In the genomic region with DNA sequence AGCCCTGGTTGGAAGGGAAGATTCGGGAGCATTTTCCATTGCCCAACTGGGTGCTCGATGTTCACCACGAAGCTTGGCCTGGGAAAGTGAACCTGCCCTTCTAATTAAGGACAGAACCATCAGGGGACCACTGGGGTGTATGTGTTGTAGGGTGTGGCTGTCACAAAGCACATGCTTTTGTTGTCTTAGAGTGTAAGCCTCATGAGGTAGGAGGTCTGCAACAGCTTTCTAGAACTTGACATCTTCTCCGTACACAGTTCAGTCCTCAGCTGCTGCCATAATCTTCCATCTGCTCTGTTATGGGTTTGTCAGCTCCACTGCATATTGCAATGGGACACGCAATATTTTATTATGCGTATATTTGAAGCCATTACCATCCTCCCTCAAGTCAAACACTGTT, we compare ENCODE assay signal across 19 mouse cellular contexts.
A peak's percentile ranks its signal among the peaks of the same experiment; 100 is the strongest.
DNase-seq lines count a peak whose midpoint lies in the region; ATAC-seq and TF ChIP-seq lines count a peak whose summit lies in the region.
"Had no signal": no experiment of that assay in that cellular context is flagged by ENCODE, and none has a peak within 500 bp of the region (broad histone marks: within the 10 kb centered on the region; RNA-seq: fewer than 3 reads in every experiment).

No protein-coding gene starts in this region.

- no peak for ATAC-seq in forebrain, postnatal 0 days
- peak; percentile 54; the same call in 1 of the 2 replicates for ATAC-seq in midbrain, embryonic 16.5 days
- no peak for ATAC-seq in midbrain, embryonic 15.5 days (replicated peaks)
- ATAC-seq: CD4-positive, CD25-positive, alpha-beta regulatory T cell, adult 4 months had no signal

- peak overlapping the region; percentile 63 for H3K27ac ChIP-seq in forebrain, embryonic 10.5 days
- no peak overlapping the region for H3K27ac ChIP-seq in forebrain, postnatal 0 days (ENCODE audit: low read depth, low read length)
- H3K27ac ChIP-seq in midbrain, embryonic 16.5 days (ENCODE audit: low read length) = no peak overlapping the region
- no peak overlapping the region for H3K27ac ChIP-seq in midbrain, embryonic 15.5 days
- H3K27ac ChIP-seq in limb, embryonic 10.5 days = peak overlapping the region; percentile 76
- H3K27ac ChIP-seq: embryonic facial prominence, embryonic 10.5 days; heart, adult 2 months; hindbrain, embryonic 15.5 days had no signal

- no peak overlapping the region for H3K4me3 ChIP-seq in forebrain, embryonic 10.5 days
- no peak overlapping the region for H3K4me3 ChIP-seq in forebrain, postnatal 0 days (ENCODE audit: low read depth, low read length)
- no peak overlapping the region for H3K4me3 ChIP-seq in midbrain, embryonic 16.5 days (ENCODE audit: low read depth, low read length)
- H3K4me3 ChIP-seq in midbrain, embryonic 15.5 days = no peak overlapping the region
- H3K4me3 ChIP-seq in limb, embryonic 10.5 days = no peak overlapping the region
- H3K4me3 ChIP-seq: embryonic facial prominence, embryonic 10.5 days; heart, adult 2 months; heart, embryonic 12.5 days; hindbrain, embryonic 15.5 days had no signal

- H3K27me3 ChIP-seq in forebrain, embryonic 10.5 days (ENCODE audit: poor library complexity, severe bottlenecking) = 0 out of 2 replicates have a peak, but pooled peaks cover 5% of the 10 kb centered on the region
- H3K27me3 ChIP-seq in forebrain, postnatal 0 days (ENCODE audit: insufficient read depth, low read length) = no peaks in the 10 kb centered on the region
- H3K27me3 ChIP-seq in midbrain, embryonic 16.5 days (ENCODE audit: control insufficient read depth, insufficient read depth, low read depth, low read length) = no peaks in the 10 kb centered on the region
- H3K27me3 ChIP-seq in midbrain, embryonic 15.5 days (replicated peaks) = no peaks in the 10 kb centered on the region
- peaks cover 9% of the 10 kb centered on the region for H3K27me3 ChIP-seq in limb, embryonic 10.5 days (ENCODE audit: low read depth, poor library complexity, severe bottlenecking)
- H3K27me3 ChIP-seq: heart, embryonic 12.5 days; hindbrain, embryonic 15.5 days had no signal

- no peak for DNase-seq in forebrain, embryonic 10.5 days (ENCODE audit: extremely low spot score, low spot score)
- no peak for DNase-seq in forebrain, postnatal 0 days
- no peak for DNase-seq in limb, embryonic 10.5 days (ENCODE audit: low spot score)
- no peak for DNase-seq in Muller cell, postnatal 12 days (ENCODE audit: inconsistent ontology term)
- no peak for DNase-seq in urinary bladder, postnatal 36 days (ENCODE audit: low spot score in 2 of 2)
- DNase-seq: adrenal gland, postnatal 10 days; B cell, adult 2 months; cerebellum, adult 18-20 months; cerebellum, adult 9-11 months; cerebellum, postnatal 36 days; gastrocnemius, postnatal 14 days; heart, adult 2 months had no signal

- no peak overlapping the region for H3K9ac ChIP-seq in forebrain, postnatal 0 days
- H3K9ac ChIP-seq in midbrain, embryonic 16.5 days (ENCODE audit: low read depth, low read length) = no peak overlapping the region
- no peak overlapping the region for H3K9ac ChIP-seq in midbrain, embryonic 15.5 days
- H3K9ac ChIP-seq: heart, embryonic 12.5 days; hindbrain, embryonic 15.5 days had no signal

- H3K9me3 ChIP-seq in forebrain, embryonic 10.5 days = no peaks in the 10 kb centered on the region
- no peaks in the 10 kb centered on the region for H3K9me3 ChIP-seq in forebrain, postnatal 0 days (ENCODE audit: low read length)
- H3K9me3 ChIP-seq in midbrain, embryonic 16.5 days (replicated peaks; ENCODE audit: control insufficient read depth, low read length, poor library complexity, severe bottlenecking) = no peaks in the 10 kb centered on the region
- no peaks in the 10 kb centered on the region for H3K9me3 ChIP-seq in midbrain, embryonic 15.5 days
- H3K9me3 ChIP-seq in limb, embryonic 10.5 days (replicated peaks) = no peaks in the 10 kb centered on the region
- H3K9me3 ChIP-seq: embryonic facial prominence, embryonic 10.5 days; heart, embryonic 12.5 days; hindbrain, embryonic 15.5 days had no signal

- no peak for TF ChIP-seq CTCF in forebrain, postnatal 0 days (IDR thresholded peaks at IDR 0.05; ENCODE audit: low read depth)

- no peak overlapping the region for H3K4me2 ChIP-seq in forebrain, postnatal 0 days (ENCODE audit: low read depth)
- no peak overlapping the region for H3K4me2 ChIP-seq in midbrain, embryonic 16.5 days (ENCODE audit: low read length)
- H3K4me2 ChIP-seq in midbrain, embryonic 15.5 days = no peak overlapping the region
- H3K4me2 ChIP-seq: heart, embryonic 12.5 days; hindbrain, embryonic 15.5 days had no signal

- H3K36me3 ChIP-seq in forebrain, embryonic 10.5 days (replicated peaks) = no peaks in the 10 kb centered on the region
- no peaks in the 10 kb centered on the region for H3K36me3 ChIP-seq in forebrain, postnatal 0 days (ENCODE audit: insufficient read depth)
- no peaks in the 10 kb centered on the region for H3K36me3 ChIP-seq in midbrain, embryonic 16.5 days (ENCODE audit: control insufficient read depth, insufficient read depth, low read length)
- no peaks in the 10 kb centered on the region for H3K36me3 ChIP-seq in midbrain, embryonic 15.5 days (replicated peaks)
- no peaks in the 10 kb centered on the region for H3K36me3 ChIP-seq in limb, embryonic 10.5 days
- H3K36me3 ChIP-seq: embryonic facial prominence, embryonic 10.5 days; G1E; heart, embryonic 12.5 days; hindbrain, embryonic 15.5 days had no signal

- 66% methylated on average over 6 of the region's 6 CpGs for WGBS in forebrain, embryonic 10.5 days
- 43% methylated on average over 6 of the region's 6 CpGs for WGBS in forebrain, postnatal 0 days
- WGBS in midbrain, embryonic 16.5 days = 66% methylated on average over 6 of the region's 6 CpGs
- 58% methylated on average over 6 of the region's 6 CpGs for WGBS in midbrain, embryonic 15.5 days
- WGBS in limb, embryonic 10.5 days = 83% methylated on average over 6 of the region's 6 CpGs

- peaks cover 47% of the 10 kb centered on the region for H3K4me1 ChIP-seq in forebrain, embryonic 10.5 days
- H3K4me1 ChIP-seq in forebrain, postnatal 0 days (ENCODE audit: insufficient read depth) = 0 out of 2 replicates have a peak, but pooled peaks cover 2% of the 10 kb centered on the region
- 0 out of 2 replicates have a peak, but pooled peaks cover 3% of the 10 kb centered on the region for H3K4me1 ChIP-seq in midbrain, embryonic 16.5 days (ENCODE audit: control insufficient read depth, insufficient read depth, low read length)
- H3K4me1 ChIP-seq in midbrain, embryonic 15.5 days = no peaks in the 10 kb centered on the region
- H3K4me1 ChIP-seq in limb, embryonic 10.5 days = peaks cover 52% of the 10 kb centered on the region
- H3K4me1 ChIP-seq: heart, embryonic 12.5 days; hindbrain, embryonic 15.5 days had no signal

Comparison
In these comparisons a context has a peak if more than half of its experiments do, and no peak if none do; other contexts are left out.
1. H3K27ac ChIP-seq: peak in forebrain, embryonic 10.5 days (single experiment) and limb, embryonic 10.5 days (single experiment); none in forebrain, postnatal 0 days (single experiment), midbrain, embryonic 16.5 days (single experiment) and midbrain, embryonic 15.5 days (single experiment).